Comparison of ENCODE assay signal across 7 mouse cellular contexts in genomic region chr12:15535822-15536221, GRCm38 (mm10).
DNase-seq lines count a peak whose midpoint lies in the region; ATAC-seq and TF ChIP-seq lines count a peak whose summit lies in the region.

No protein-coding gene starts in this region.

- H3K79me2 ChIP-seq in myocyte (ENCODE audit: control insufficient read depth, insufficient read depth) = no peaks in the 10 kb centered on the region

- H3K9ac ChIP-seq in hindbrain, embryonic 15.5 days = no peak overlapping the region

- no peaks in the 10 kb centered on the region for H3K36me3 ChIP-seq in hindbrain, embryonic 15.5 days
- no peaks in the 10 kb centered on the region for H3K36me3 ChIP-seq in myocyte (ENCODE audit: control insufficient read depth, insufficient read depth)

- no peaks in the 10 kb centered on the region for H3K27me3 ChIP-seq in hindbrain, embryonic 15.5 days
- no peaks in the 10 kb centered on the region for H3K27me3 ChIP-seq in myocyte (ENCODE audit: control insufficient read depth, insufficient read depth, insufficient read length)

- H3K9me3 ChIP-seq in hindbrain, embryonic 15.5 days = no peaks in the 10 kb centered on the region

- WGBS in hindbrain, embryonic 15.5 days = 6% methylated on average over 6 of the region's 6 CpGs

- intact Hi-C loops in left cerebral cortex, postnatal 25 days (cut with DNase I) = loop anchor here (2.0 to 5.0 kb wide), 4 partner anchors 71 to 997 kb away; partner anchors contain the start of gene Trib2

- no peak overlapping the region for H3K4me2 ChIP-seq in hindbrain, embryonic 15.5 days
- H3K4me2 ChIP-seq in myocyte (ENCODE audit: low read depth) = no peak overlapping the region

- no peak for TF ChIP-seq POLR2A in myocyte (IDR thresholded peaks at IDR 0.05; ENCODE audit: insufficient read length, low read depth)

- H3K27ac ChIP-seq in hindbrain, embryonic 15.5 days (replicated peaks) = no peak overlapping the region

- peaks cover 5% of the 10 kb centered on the region; the same call in 1 of the 2 replicates for H3K4me1 ChIP-seq in hindbrain, embryonic 15.5 days (replicated peaks)

- no peak overlapping the region for H3K4me3 ChIP-seq in hindbrain, embryonic 15.5 days
- H3K4me3 ChIP-seq in myocyte = no peak overlapping the region

- no peak overlapping the region for H3ac ChIP-seq in myocyte (ENCODE audit: control insufficient read depth, insufficient read length)

- peak; percentile 68 for DNase-seq in R1 (ENCODE audit: low read depth, low spot score)
- DNase-seq in cerebellum, adult 11-12 months = peak; percentile 29
- peak; percentile 80 for DNase-seq in forelimb bud, embryonic 11.5 days (ENCODE audit: low read depth, low spot score)
- DNase-seq in left cerebral cortex, postnatal 25 days (ENCODE audit: low spot score in 2 of 2) = peak; percentile 83 to 88
- DNase-seq in spleen, postnatal 14 days (ENCODE audit: low spot score in 2 of 2) = peak; percentile 55 to 69

- ATAC-seq in hindbrain, embryonic 15.5 days (ENCODE audit: low FRiP score, low read depth) = peak; percentile 85

TF ChIP-seq in myocyte, 11 proteins besides CTCF, POLR2A, EP300 and RAD21:
- no peak for TF ChIP-seq POLR2AphosphoS2 (IDR thresholded peaks at IDR 0.05; ENCODE audit: insufficient read length, low read depth)
- TF ChIP-seq CEBPB (IDR thresholded peaks at IDR 0.05; ENCODE audit: insufficient read depth, poor library complexity, severe bottlenecking) = 0 out of 2 replicates have a peak, but pooled peaks have one; percentile 23

Comparison
In these comparisons a context has a peak if more than half of its experiments do, and no peak if none do; other contexts are left out.
1. DNase-seq: peak in every context shown above with its lines; median percentile 86 in left cerebral cortex, postnatal 25 days; 80 in forelimb bud, embryonic 11.5 days; 68 in R1; 62 in spleen, postnatal 14 days; 29 in cerebellum, adult 11-12 months.